Mouse (Mus musculus): Measurements from ENCODE around the gene Tm9sf3. TPM values are rescaled to one million over a fixed set of nuclear protein-coding genes. Genes with fewer than 3 reads are reported as not detected.

Gene Tm9sf3
- polyA plus RNA-seq, 1 experiment, result 49.5 TPM

DNA sequence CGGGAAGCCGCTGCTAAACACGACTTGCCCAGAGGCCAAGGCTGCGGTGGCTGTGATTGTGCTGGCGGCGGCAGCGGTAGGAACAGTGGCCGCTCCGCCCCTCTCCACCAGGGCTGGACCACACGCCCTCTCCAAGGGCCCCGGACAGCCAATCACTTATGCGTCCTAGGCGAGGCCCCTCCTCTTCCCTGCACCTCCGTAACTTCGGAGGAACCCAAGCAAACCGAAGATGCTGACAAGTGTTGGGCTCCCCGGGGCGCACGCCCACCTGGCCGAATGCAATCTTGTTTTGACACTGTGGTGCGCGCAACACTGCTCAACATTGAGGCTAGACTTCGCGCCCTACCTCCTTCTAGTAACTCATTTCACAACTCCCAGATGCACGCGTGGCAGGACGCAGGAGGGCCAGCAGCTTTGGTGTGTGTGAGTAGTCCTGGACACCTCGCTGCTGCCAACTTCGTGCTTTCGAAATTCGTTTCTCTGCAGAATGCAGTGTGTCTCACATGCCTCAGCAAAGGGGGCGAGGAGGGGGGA is 56.9 kb downstream of the Tm9sf3 start, which contains the start of gene Tll2:
TSS of gene Tll2 (minus strand) at position 25 of the 534 bp plus-strand sequence.
- Histone ChIP-seq H3K4me3 (ENCODE audit: insufficient read depth, poor library complexity, severe bottlenecking) (no peak within 1 kb of the TSS), H3ac (ENCODE audit: control insufficient read depth, insufficient read length, low read depth) (no peak within 1 kb of the TSS), H3K79me2 (ENCODE audit: control insufficient read depth, insufficient read depth) (no peaks in the 10 kb centered on the region), H3K27me3 (ENCODE audit: control insufficient read depth, insufficient read depth, insufficient read length) (peaks cover 14% of the 10 kb centered on the region), H3K79me3 (ENCODE audit: low read depth) (no peaks in the 10 kb centered on the region), H3K36me3 (ENCODE audit: control insufficient read depth, insufficient read depth) (peaks cover 6% of the 10 kb centered on the region)
- TF ChIP-seq MYOG (IDR thresholded peaks at IDR 0.05; ENCODE audit: control insufficient read depth, extremely low read depth, insufficient read length), result no peak
- TF ChIP-seq CTCF (IDR thresholded peaks at IDR 0.05; ENCODE audit: control insufficient read depth, insufficient read depth, insufficient read length), result no peak
- no peak for TF ChIP-seq MAX (IDR thresholded peaks at IDR 0.05)
- TF ChIP-seq FOSL1 (IDR thresholded peaks at IDR 0.05; ENCODE audit: insufficient read depth, low read length, poor library complexity, severe bottlenecking), result no peak
- TF ChIP-seq CEBPB (IDR thresholded peaks at IDR 0.05; ENCODE audit: low read depth), result no peak
- no peak for TF ChIP-seq MYOD1 (IDR thresholded peaks at IDR 0.05; ENCODE audit: control insufficient read depth, insufficient read length, low read depth)
- TF ChIP-seq USF1 (IDR thresholded peaks at IDR 0.05; ENCODE audit: low read depth), result no peak

GRCm38 (mm10) chr19:41206041-41206810 is 57.6 kb downstream of the Tm9sf3 start:
- peaks cover 2% of the 10 kb centered on the region for H3K36me3 ChIP-seq (ENCODE audit: control insufficient read depth, insufficient read depth)
- no peak for TF ChIP-seq MYOD1 (IDR thresholded peaks at IDR 0.05; ENCODE audit: control insufficient read depth, insufficient read length, low read depth)
- no peak for TF ChIP-seq CTCF (IDR thresholded peaks at IDR 0.05; ENCODE audit: control insufficient read depth, insufficient read depth, insufficient read length)
- TF ChIP-seq USF1 (IDR thresholded peaks at IDR 0.05; ENCODE audit: low read depth), result no peak
- no peak for TF ChIP-seq FOSL1 (IDR thresholded peaks at IDR 0.05; ENCODE audit: insufficient read depth, low read length, poor library complexity, severe bottlenecking)
- TF ChIP-seq CEBPB (IDR thresholded peaks at IDR 0.05; ENCODE audit: low read depth), result no peak
- no peak for TF ChIP-seq MYOG (IDR thresholded peaks at IDR 0.05; ENCODE audit: control insufficient read depth, extremely low read depth, insufficient read length)
- TF ChIP-seq MAX (IDR thresholded peaks at IDR 0.05), result no peak
- no peaks in the 10 kb centered on the region for H3K79me2 ChIP-seq (ENCODE audit: control insufficient read depth, insufficient read depth)
- H3K27me3 ChIP-seq (ENCODE audit: control insufficient read depth, insufficient read depth, insufficient read length), result peaks cover 20% of the 10 kb centered on the region
- H3K79me3 ChIP-seq (ENCODE audit: low read depth), result no peaks in the 10 kb centered on the region
- H3ac ChIP-seq (ENCODE audit: control insufficient read depth, insufficient read length, low read depth), result no peak overlapping the region
- no peak overlapping the region for H3K4me3 ChIP-seq (ENCODE audit: insufficient read depth, poor library complexity, severe bottlenecking)

- no peaks in the 10 kb centered on the region for H3K79me3 ChIP-seq (ENCODE audit: low read depth)
- H3K4me3 ChIP-seq (ENCODE audit: insufficient read depth, poor library complexity, severe bottlenecking), result no peak overlapping the region
- H3K79me2 ChIP-seq (ENCODE audit: control insufficient read depth, insufficient read depth), result no peaks in the 10 kb centered on the region
- no peak overlapping the region for H3ac ChIP-seq (ENCODE audit: control insufficient read depth, insufficient read length, low read depth)
- no peaks in the 10 kb centered on the region for H3K36me3 ChIP-seq (ENCODE audit: control insufficient read depth, insufficient read depth)
- no peak for TF ChIP-seq CEBPB (IDR thresholded peaks at IDR 0.05; ENCODE audit: low read depth)
- TF ChIP-seq CTCF (IDR thresholded peaks at IDR 0.05; ENCODE audit: control insufficient read depth, insufficient read depth, insufficient read length), result no peak
- no peak for TF ChIP-seq FOSL1 (IDR thresholded peaks at IDR 0.05; ENCODE audit: insufficient read depth, low read length, poor library complexity, severe bottlenecking)
- no peak for TF ChIP-seq MYOD1 (IDR thresholded peaks at IDR 0.05; ENCODE audit: control insufficient read depth, insufficient read length, low read depth)
- TF ChIP-seq USF1 (IDR thresholded peaks at IDR 0.05; ENCODE audit: low read depth), result no peak
- TF ChIP-seq MYOG (IDR thresholded peaks at IDR 0.05; ENCODE audit: control insufficient read depth, extremely low read depth, insufficient read length), result no peak
- no peak for TF ChIP-seq MAX (IDR thresholded peaks at IDR 0.05)
- peaks cover 38% of the 10 kb centered on the region for H3K27me3 ChIP-seq (ENCODE audit: control insufficient read depth, insufficient read depth, insufficient read length)
Measured at GRCm38 (mm10) chr19:41204159-41205081, 59.4 kb downstream of the Tm9sf3 start.

- TF ChIP-seq MYOG (IDR thresholded peaks at IDR 0.05; ENCODE audit: control insufficient read depth, extremely low read depth, insufficient read length), result no peak
- no peak for TF ChIP-seq CEBPB (IDR thresholded peaks at IDR 0.05; ENCODE audit: low read depth)
- TF ChIP-seq MYOD1 (IDR thresholded peaks at IDR 0.05; ENCODE audit: control insufficient read depth, insufficient read length, low read depth), result no peak
- TF ChIP-seq CTCF (IDR thresholded peaks at IDR 0.05; ENCODE audit: control insufficient read depth, insufficient read depth, insufficient read length), result no peak
- no peak for TF ChIP-seq FOSL1 (IDR thresholded peaks at IDR 0.05; ENCODE audit: insufficient read depth, low read length, poor library complexity, severe bottlenecking)
- no peak for TF ChIP-seq MAX (IDR thresholded peaks at IDR 0.05)
- no peak for TF ChIP-seq USF1 (IDR thresholded peaks at IDR 0.05; ENCODE audit: low read depth)
- no peak overlapping the region for H3K4me3 ChIP-seq (ENCODE audit: insufficient read depth, poor library complexity, severe bottlenecking)
- no peak overlapping the region for H3ac ChIP-seq (ENCODE audit: control insufficient read depth, insufficient read length, low read depth)
- H3K79me3 ChIP-seq (ENCODE audit: low read depth), result no peaks in the 10 kb centered on the region
- no peaks in the 10 kb centered on the region for H3K36me3 ChIP-seq (ENCODE audit: control insufficient read depth, insufficient read depth)
- H3K79me2 ChIP-seq (ENCODE audit: control insufficient read depth, insufficient read depth), result no peaks in the 10 kb centered on the region
- peaks cover 71% of the 10 kb centered on the region for H3K27me3 ChIP-seq (ENCODE audit: control insufficient read depth, insufficient read depth, insufficient read length)
Measured at GRCm38 (mm10) chr19:41197606-41198005, 66.2 kb downstream of the Tm9sf3 start.

DNA sequence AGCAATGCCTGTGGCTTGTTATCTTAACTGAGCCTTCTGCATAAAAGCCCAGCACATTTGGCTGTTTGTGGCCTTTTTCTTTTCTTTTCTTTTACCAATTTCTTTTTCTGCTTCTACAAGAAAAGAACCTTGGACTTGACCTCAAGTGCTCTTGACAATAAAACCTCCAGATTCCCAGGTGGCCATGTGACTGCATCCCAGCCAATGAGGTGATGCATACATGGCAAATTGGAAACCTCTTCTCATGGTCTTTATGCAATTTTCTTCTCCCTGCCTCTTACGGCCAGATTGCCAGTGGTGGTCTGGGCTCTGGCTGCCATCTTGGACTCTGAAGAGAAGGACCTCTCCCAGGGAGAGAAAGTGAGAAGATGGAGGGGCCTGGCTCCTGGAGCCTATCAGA is 70.4 kb downstream of the Tm9sf3 start:
- H3ac ChIP-seq (ENCODE audit: control insufficient read depth, insufficient read length, low read depth), result no peak overlapping the region
- no peaks in the 10 kb centered on the region for H3K79me2 ChIP-seq (ENCODE audit: control insufficient read depth, insufficient read depth)
- peaks cover 64% of the 10 kb centered on the region for H3K27me3 ChIP-seq (ENCODE audit: control insufficient read depth, insufficient read depth, insufficient read length)
- no peaks in the 10 kb centered on the region for H3K36me3 ChIP-seq (ENCODE audit: control insufficient read depth, insufficient read depth)
- TF ChIP-seq USF1 (IDR thresholded peaks at IDR 0.05; ENCODE audit: low read depth), result peak; percentile 67
- no peak for TF ChIP-seq MYOD1 (IDR thresholded peaks at IDR 0.05; ENCODE audit: control insufficient read depth, insufficient read length, low read depth)
- H3K4me3 ChIP-seq (ENCODE audit: insufficient read depth, poor library complexity, severe bottlenecking), result no peak overlapping the region
- no peaks in the 10 kb centered on the region for H3K79me3 ChIP-seq (ENCODE audit: low read depth)
